Mouse (Mus musculus) mouse embryonic stem cell (cell line): ENCODE data around the gene Ets1.

Experiments used
- in situ Hi-C, 2 experiments: fragments of 300-500 bp; cut with MboI; formaldehyde crosslinking; loops; 1 replicate in 1 of 2; 3 replicates in 1 of 2; pipeline ENCODE4 v1.14.3; 2019 to 2020; ENCODE audit warnings: low sequenced_read_pairs in 2 of 2, low pct_unique_long_range_greater_than_20kb in 1 of 2, mixed read lengths in 1 of 2; ENCODE audit not compliant: unreplicated experiment in 1 of 2

Gene Ets1

GRCm38 (mm10) chr9:32760649-32761157 lies 124.7 kb downstream of the Ets1 start:
- in situ Hi-C loops, result no loop called here

DNA sequence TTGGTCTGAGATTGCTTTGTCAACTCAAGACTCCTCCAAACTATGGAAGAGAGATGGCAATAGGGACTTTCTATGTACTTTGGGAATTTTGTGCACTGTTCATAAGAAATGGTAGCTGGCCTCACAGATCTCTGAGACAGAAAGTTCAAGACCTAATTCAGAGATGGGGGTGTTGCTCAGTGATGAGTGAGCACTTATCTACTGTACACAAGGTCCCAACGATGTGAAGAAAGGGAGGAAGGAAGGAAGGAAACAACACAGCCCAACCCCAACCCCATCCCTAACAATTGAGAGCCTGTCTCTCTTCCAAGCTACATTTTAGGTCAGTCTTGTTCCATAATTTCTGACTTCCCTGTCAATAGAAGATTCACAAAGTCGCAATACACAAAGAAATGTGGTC lies 125.3 kb downstream of the Ets1 start:
- in situ Hi-C loops, result no loop called here

GRCm38 (mm10) chr9:32764374-32764773 lies 128.4 kb downstream of the Ets1 start:
- in situ Hi-C loops, result no loop called here

DNA sequence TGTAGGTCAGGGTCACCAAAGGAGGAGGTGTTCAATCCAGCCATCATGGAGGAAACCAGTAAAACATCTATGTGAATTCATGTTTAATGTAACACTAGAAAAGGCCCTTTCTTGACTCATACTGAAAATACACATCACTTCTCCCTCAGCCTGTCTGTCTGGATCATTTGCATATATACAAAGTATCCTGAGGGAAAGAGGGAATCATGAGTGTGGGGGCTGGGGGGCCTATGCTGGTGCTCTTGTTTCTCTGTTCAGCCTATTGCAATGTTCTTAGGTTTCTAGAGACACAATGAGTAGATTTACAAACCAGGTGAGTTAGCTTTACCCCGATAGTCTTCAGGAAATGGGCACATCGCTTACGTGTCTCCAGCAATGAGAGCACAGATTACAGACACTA lies 129.1 kb downstream of the Ets1 start:
- in situ Hi-C loops, result no loop called here

DNA sequence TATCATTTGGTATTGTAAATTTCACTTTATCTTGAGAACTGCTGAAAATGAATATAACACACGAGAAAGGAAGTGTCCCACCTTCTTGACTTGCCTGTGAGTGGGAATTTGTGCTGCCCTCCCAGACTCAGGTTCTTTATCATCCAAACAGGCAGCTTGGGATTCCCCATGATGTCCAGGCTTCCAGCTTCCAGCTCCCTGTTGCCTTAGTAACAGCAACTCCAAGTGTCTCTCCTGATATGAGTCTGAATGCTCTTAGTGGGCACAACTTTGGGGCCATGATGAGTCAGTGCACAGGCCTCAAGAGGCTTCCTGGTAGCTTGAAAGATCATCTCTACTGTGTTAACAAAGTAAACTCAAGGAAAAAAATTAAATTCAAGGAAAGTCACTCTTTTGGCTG lies 142.8 kb downstream of the Ets1 start:
- in situ Hi-C loops, result no loop called here

GRCm38 (mm10) chr9:32782391-32783092 lies 146.5 kb downstream of the Ets1 start:
- in situ Hi-C loops, result no loop called here

GRCm38 (mm10) chr9:32787091-32787490 lies 151.1 kb downstream of the Ets1 start:
- in situ Hi-C loops, result no loop called here

DNA sequence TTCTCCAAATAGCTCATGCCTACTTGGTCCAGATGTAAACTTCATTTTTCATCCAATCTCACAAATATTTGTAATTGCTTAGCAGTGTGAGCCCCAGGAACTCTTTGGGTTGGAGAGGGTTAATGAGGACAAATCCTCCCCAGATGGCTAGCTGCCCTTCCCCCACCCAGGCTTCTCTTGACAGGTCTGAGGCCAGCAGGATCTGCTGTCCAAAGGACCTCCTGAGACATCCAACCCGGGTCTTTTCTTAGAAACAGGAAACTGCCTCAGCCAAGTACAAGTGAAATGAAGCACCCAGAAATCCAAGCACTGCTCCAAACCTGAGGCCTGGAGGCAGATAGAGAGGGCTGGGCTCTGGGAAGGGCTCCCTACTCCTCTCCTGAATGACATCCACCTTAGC lies 151.6 kb downstream of the Ets1 start:
- in situ Hi-C loops, result no loop called here

DNA sequence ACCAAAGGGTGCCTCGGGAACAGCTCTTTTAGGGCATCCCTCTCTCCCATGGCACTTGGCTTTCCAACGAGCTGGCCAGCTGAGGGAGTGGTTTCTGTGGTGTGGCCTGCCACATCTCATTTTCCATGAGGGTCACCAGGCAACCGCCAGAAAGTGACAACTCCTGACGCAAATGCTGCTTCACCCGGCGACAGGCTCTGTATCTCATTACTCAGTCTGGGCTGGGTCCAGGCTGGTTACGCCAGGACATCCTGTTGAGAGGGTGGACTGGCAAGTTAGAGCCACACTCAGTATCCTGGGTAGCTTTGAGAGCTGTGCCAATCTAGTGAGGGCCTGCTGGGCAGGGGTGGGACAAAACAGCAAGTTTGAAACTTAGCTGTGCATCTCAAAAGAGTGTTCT lies 153.3 kb downstream of the Ets1 start:
- in situ Hi-C loops, result no loop called here

GRCm38 (mm10) chr9:32791699-32792098 lies 155.7 kb downstream of the Ets1 start:
- in situ Hi-C loops, result no loop called here

DNA sequence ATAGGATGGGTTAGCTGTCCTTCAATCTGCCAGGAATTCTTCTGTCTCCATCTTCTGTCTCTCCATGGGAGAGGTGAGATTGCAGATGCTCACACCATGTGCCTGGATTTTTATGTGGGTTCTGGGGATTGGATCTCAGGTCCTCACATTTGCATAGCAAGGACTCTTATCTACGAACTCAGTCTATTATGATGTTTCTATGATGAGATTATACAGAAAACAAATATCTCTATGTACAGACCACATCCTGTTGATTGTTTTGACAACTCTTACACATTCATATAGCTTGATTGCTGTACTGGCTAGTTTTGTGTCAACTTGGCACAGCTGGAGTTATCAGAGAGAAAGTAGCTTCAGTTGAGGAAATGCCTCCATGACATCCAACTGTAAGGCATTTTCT lies 162.2 kb downstream of the Ets1 start:
- in situ Hi-C loops, result no loop called here

- in situ Hi-C loops, result no loop called here
Measured at GRCm38 (mm10) chr9:32806106-32806505, 170.1 kb downstream of the Ets1 start.
